Mouse (Mus musculus): ENCODE data around the gene Ubox5. TPM values are rescaled to one million over a fixed set of nuclear protein-coding genes. Genes with fewer than 3 reads are reported as not detected.

Ubox5 gene
- total and polyA plus RNA-seq, 3 experiments: 5.5 to 10.6 (median 7.0) TPM

- peaks cover 56 to 92% of the 10 kb centered on the region in 2 experiments for H3K36me3 ChIP-seq (replicated peaks in 1 of 2; ENCODE audit: control insufficient read depth in 1 of 2, insufficient read depth in 1 of 2, low read length in 1 of 2)
These were observed 23.9 kb upstream of the Ubox5 start for GRCm38 (mm10) chr2:130653760-130654159.

GRCm38 (mm10) chr2:130653303-130653702 lies 23.5 kb upstream of the Ubox5 start:
- Histone ChIP-seq H3K9ac (ENCODE audit: insufficient read depth, low read depth) (no peak overlapping the region), H3K36me3 (replicated peaks in 1 of 2; ENCODE audit: control insufficient read depth in 1 of 2, insufficient read depth in 1 of 2, low read length in 1 of 2) (peaks cover 52 to 90% of the 10 kb centered on the region in 2 experiments)
- in situ Hi-C loops (cut with MboI; ENCODE audit: low pct_ligation_motif_present, low pct_unique_long_range_greater_than_20kb, low sequenced_read_pairs): no loop called here

More at GRCm38 (mm10) chr2:130653760-130654159, 23.9 kb upstream of the Ubox5 start:
- DNase-seq (ENCODE audit: extremely low read depth): no peak
- TF ChIP-seq RCOR1 (conservative IDR thresholded peaks at IDR 0.05; ENCODE audit: low read depth, low read length): no peak
- TF ChIP-seq CHD1 (IDR thresholded peaks at IDR 0.05; ENCODE audit: low read depth, low read length): no peak
- TF ChIP-seq SMC3 (IDR thresholded peaks at IDR 0.05; ENCODE audit: low read depth, low read length): no peak
- TF ChIP-seq ZNF384 (IDR thresholded peaks at IDR 0.05; ENCODE audit: low read depth, low read length): no peak
- no peak for TF ChIP-seq ZC3H11A (IDR thresholded peaks at IDR 0.05; ENCODE audit: low read depth, low read length)
- TF ChIP-seq EP300 (IDR thresholded peaks at IDR 0.05; ENCODE audit: low read length): no peak
- TF ChIP-seq MEF2A (IDR thresholded peaks at IDR 0.05; ENCODE audit: borderline replicate concordance, low read depth, low read length): no peak
- no peak for TF ChIP-seq BHLHE40 (IDR thresholded peaks at IDR 0.05; ENCODE audit: low read depth, low read length)
- TF ChIP-seq UBTF (IDR thresholded peaks at IDR 0.05; ENCODE audit: low read depth, low read length): no peak
- TF ChIP-seq HCFC1 (IDR thresholded peaks at IDR 0.05; ENCODE audit: low read depth, low read length): no peak
- no peak for TF ChIP-seq RAD21 (IDR thresholded peaks at IDR 0.05; ENCODE audit: low read depth, low read length)
- no peak for TF ChIP-seq SIN3A (IDR thresholded peaks at IDR 0.05; ENCODE audit: low read length)
- no peak for TF ChIP-seq KAT2A (IDR thresholded peaks at IDR 0.05; ENCODE audit: insufficient replicate concordance, low read length)
- no peak for TF ChIP-seq NELFE (IDR thresholded peaks at IDR 0.05; ENCODE audit: low read depth, low read length)
- no peak for TF ChIP-seq PAX5 (IDR thresholded peaks at IDR 0.05; ENCODE audit: low read length)
- no peak for TF ChIP-seq ELF1 (IDR thresholded peaks at IDR 0.05; ENCODE audit: low read depth, low read length)
- Histone ChIP-seq H3K27me3 (replicated peaks) (no peaks in the 10 kb centered on the region), H3K4me3 (replicated peaks in 1 of 3; ENCODE audit: low read depth in 2 of 3, low read length in 2 of 3, poor library complexity in 1 of 3) (no peak overlapping the region), H3K9ac (ENCODE audit: insufficient read depth, low read depth) (no peak overlapping the region), H3K79me2 (replicated peaks; ENCODE audit: control insufficient read depth, extremely low read depth, insufficient read depth, poor library complexity, severe bottlenecking) (no peaks in the 10 kb centered on the region), H3K27ac (ENCODE audit: insufficient read depth, low read depth) (no peak overlapping the region), H3K9me3 (replicated peaks; ENCODE audit: low read length) (no peaks in the 10 kb centered on the region), H3K4me2 (ENCODE audit: insufficient read depth, low read depth, poor library complexity, severe bottlenecking) (no peak overlapping the region), H3K4me1 (ENCODE audit: control insufficient read depth in 1 of 2, insufficient read depth in 2 of 2) (no peaks in the 10 kb centered on the region)
- in situ Hi-C loops (cut with MboI; ENCODE audit: low pct_ligation_motif_present, low pct_unique_long_range_greater_than_20kb, low sequenced_read_pairs) (no loop called here), dilution Hi-C loops (cut with MboI; ENCODE audit: extremely low pct_ligation_motif_present, extremely low pct_unique_long_range_greater_than_20kb, low sequenced_read_pairs) (no loop called here)

More at GRCm38 (mm10) chr2:130653303-130653702, 23.5 kb upstream of the Ubox5 start:
- dilution Hi-C loops (cut with MboI; ENCODE audit: extremely low pct_ligation_motif_present, extremely low pct_unique_long_range_greater_than_20kb, low sequenced_read_pairs): no loop called here
- Histone ChIP-seq H3K4me1 (ENCODE audit: control insufficient read depth in 1 of 2, insufficient read depth in 2 of 2) (no peaks in the 10 kb centered on the region), H3K9me3 (replicated peaks; ENCODE audit: low read length) (no peaks in the 10 kb centered on the region), H3K79me2 (replicated peaks; ENCODE audit: control insufficient read depth, extremely low read depth, insufficient read depth, poor library complexity, severe bottlenecking) (no peaks in the 10 kb centered on the region), H3K4me3 (replicated peaks in 1 of 3; ENCODE audit: low read depth in 2 of 3, low read length in 2 of 3, poor library complexity in 1 of 3) (no peak overlapping the region), H3K4me2 (ENCODE audit: insufficient read depth, low read depth, poor library complexity, severe bottlenecking) (no peak overlapping the region), H3K27me3 (replicated peaks) (no peaks in the 10 kb centered on the region), H3K27ac (ENCODE audit: insufficient read depth, low read depth) (no peak overlapping the region)
- TF ChIP-seq UBTF (IDR thresholded peaks at IDR 0.05; ENCODE audit: low read depth, low read length): no peak
- TF ChIP-seq SIN3A (IDR thresholded peaks at IDR 0.05; ENCODE audit: low read length): no peak
- TF ChIP-seq POLR2A (IDR thresholded peaks at IDR 0.05; ENCODE audit: low read depth, low read length): no peak
- no peak for TF ChIP-seq ELF1 (IDR thresholded peaks at IDR 0.05; ENCODE audit: low read depth, low read length)
- TF ChIP-seq USF2 (conservative IDR thresholded peaks at IDR 0.05; ENCODE audit: low read depth, low read length): no peak
- no peak for TF ChIP-seq MAZ (IDR thresholded peaks at IDR 0.05; ENCODE audit: low read depth, low read length)
- no peak for TF ChIP-seq TBP (conservative IDR thresholded peaks at IDR 0.05; ENCODE audit: low read depth, low read length)
- TF ChIP-seq ETS1 (conservative IDR thresholded peaks at IDR 0.05; ENCODE audit: low read depth, low read length): no peak
- TF ChIP-seq RAD21 (IDR thresholded peaks at IDR 0.05; ENCODE audit: low read depth, low read length): no peak
- TF ChIP-seq SMC3 (IDR thresholded peaks at IDR 0.05; ENCODE audit: low read depth, low read length): no peak
- no peak for TF ChIP-seq EP300 (IDR thresholded peaks at IDR 0.05; ENCODE audit: low read length)
- no peak for TF ChIP-seq ZKSCAN1 (IDR thresholded peaks at IDR 0.05; ENCODE audit: borderline replicate concordance, low read depth, low read length)
- TF ChIP-seq USF1 (IDR thresholded peaks at IDR 0.05; ENCODE audit: low read depth, low read length): no peak
- no peak for TF ChIP-seq ZMIZ1 (IDR thresholded peaks at IDR 0.05; ENCODE audit: low read depth, low read length)
- no peak for TF ChIP-seq RCOR1 (conservative IDR thresholded peaks at IDR 0.05; ENCODE audit: low read depth, low read length)
- DNase-seq (ENCODE audit: extremely low read depth): no peak
